Mouse (Mus musculus): ENCODE results near the gene Rnf227.

GRCm38 (mm10) chr11:69327648-69328047 lies 12.6 kb upstream of the Rnf227 start:
- TF ChIP-seq GATA1 (IDR thresholded peaks at IDR 0.05; ENCODE audit: low read length), result no peak
- no peak for TF ChIP-seq TAL1 (IDR thresholded peaks at IDR 0.05; ENCODE audit: low read length)
